Mouse (Mus musculus) forebrain, embryonic 10.5 days (tissue): ENCODE results near the gene Aarsd1. TPM values are rescaled to one million over a fixed set of nuclear protein-coding genes. Genes with fewer than 3 reads are reported as not detected.

Experiments
- DNase-seq: peaks from one replicate; pipeline ENCODE4 v3.0.0-alpha.2; 2017; ENCODE audit warnings: low spot score; ENCODE audit errors: extremely low spot score
- H3K27ac ChIP-seq: fragments of 300-500 bp; sonication (generic); 2 replicates; pipeline ENCODE4 v1.5.1; 2016; ENCODE audit warnings: mild to moderate bottlenecking
- H3K27me3 ChIP-seq: fragments of 300-500 bp; sonication (generic); 2 replicates; pipeline ENCODE4 v1.6.1; 2016; ENCODE audit warnings: mild to moderate bottlenecking; ENCODE audit not compliant: poor library complexity, severe bottlenecking
- H3K36me3 ChIP-seq: fragments of 300-500 bp; sonication (generic); replicated peaks from 2 replicates; pipeline ENCODE4 v1.6.1; 2016; ENCODE audit warnings: mild to moderate bottlenecking, moderate library complexity
- H3K4me1 ChIP-seq: fragments of 300-500 bp; sonication (generic); 2 replicates; pipeline ENCODE4 v1.6.1; 2016
- H3K4me3 ChIP-seq: fragments of 300-500 bp; sonication (generic); 2 replicates; pipeline ENCODE4 v1.5.1; 2016; ENCODE audit warnings: mild to moderate bottlenecking, moderate library complexity
- H3K9me3 ChIP-seq: fragments of 300-500 bp; sonication (generic); 2 replicates; pipeline ENCODE4 v1.6.1; 2016; ENCODE audit warnings: mild to moderate bottlenecking, moderate library complexity
- WGBS: fragments of 180-500 bp; shearing (Covaris S2); methylation state at CpG from one replicate; pipeline ENCODE4 v1.1.7; 2016; 5-methylcytosine and 5-hydroxymethylcytosine counted together
- microRNA-seq: library from miRNA; unstranded; fragments of <30 nt; microRNA quantifications from one replicate; pipeline ENCODE4, GENCODE M21; 2017
- polyA plus RNA-seq: library from polyadenylated mRNA; unstranded; fragments of >200 nt; fragmentation: Nextera tagmentation; extraction: Ambion mirVana; gene quantifications from 2 replicates; pipeline ENCODE4 v1.2.1, GENCODE M21; 2016

Gene Aarsd1
- polyA plus RNA-seq, 1 experiment from 2014 or later, result 115 TPM

DNA sequence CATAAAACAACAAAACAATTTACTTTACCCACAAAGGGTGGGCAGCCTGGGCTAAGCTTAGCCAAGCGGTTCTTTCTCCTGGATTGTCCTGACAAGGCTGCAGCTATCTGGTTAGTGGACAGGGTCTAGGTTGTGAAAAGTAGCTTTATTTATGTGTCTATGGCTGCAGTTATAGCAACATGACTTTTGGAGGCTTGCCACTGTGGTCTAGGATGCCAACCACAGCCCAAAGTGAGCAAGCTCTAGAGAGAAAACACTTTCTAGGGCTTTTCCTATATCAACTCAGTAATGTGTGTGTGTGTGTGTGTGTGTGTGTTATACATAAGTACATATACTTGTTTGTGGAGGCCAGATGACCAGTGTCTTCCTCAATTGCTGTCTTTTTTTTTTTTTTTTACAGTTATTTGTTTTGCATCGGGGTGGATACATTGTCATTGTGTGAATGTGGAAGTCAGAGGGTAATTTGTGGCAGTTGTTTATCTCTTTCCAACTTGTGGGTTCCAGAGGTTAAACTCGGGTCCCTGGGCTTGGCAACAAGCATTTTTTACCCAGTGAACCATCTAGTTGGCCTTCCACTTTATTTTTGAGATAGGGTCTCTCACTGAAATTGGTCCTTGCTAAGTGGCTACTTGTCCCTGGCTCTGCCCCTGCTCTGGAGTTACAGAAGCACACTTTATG, 59.8 kb downstream of the Aarsd1 start:
- Histone ChIP-seq H3K9me3 (no peaks in the 10 kb centered on the region), H3K27me3 (no peaks in the 10 kb centered on the region), H3K4me1 (peaks cover 5% of the 10 kb centered on the region; the same call in 1 of the 2 replicates), H3K27ac (no peak overlapping the region), H3K4me3 (no peak overlapping the region), H3K36me3 (no peaks in the 10 kb centered on the region)
- no peak for DNase-seq
- WGBS, result 87% methylated on average over 3 of the region's 3 CpGs

Small RNAs within 50 kb of the gene (microRNA-seq; reads per million reads assigned to microRNA genes)
- not detected for gene Mir6929

Other genes starting within 250 kb of the Aarsd1 start
- 0.12 and 0.16 TPM in 2 replicates for gene Cntnap1, start 247.1 kb downstream of the Aarsd1 start, polyA plus RNA-seq
- 3.5 and 4.8 TPM in 2 replicates for gene Plekhh3, start 246.3 kb downstream of the Aarsd1 start, polyA plus RNA-seq
- not detected in 2 replicates for gene Ccr10, start 242.2 kb downstream of the Aarsd1 start, polyA plus RNA-seq
- gene Ezh1, start 191.2 kb downstream of the Aarsd1 start, polyA plus RNA-seq, result 9.9 and 10.2 TPM in 2 replicates
- gene Ramp2, start 171.6 kb downstream of the Aarsd1 start, polyA plus RNA-seq, result 54.8 and 57.3 TPM in 2 replicates
- 128 and 129 TPM in 2 replicates for gene Vps25, start 163.9 kb downstream of the Aarsd1 start, polyA plus RNA-seq
- gene Wnk4, start 157.0 kb downstream of the Aarsd1 start, polyA plus RNA-seq, result 5.4 and 6.4 TPM in 2 replicates
- 0.77 and 1.0 TPM in 2 replicates for gene Cntd1, start 138.6 kb downstream of the Aarsd1 start, polyA plus RNA-seq
- 186 and 194 TPM in 2 replicates for gene Coa3, start 138.5 kb downstream of the Aarsd1 start, polyA plus RNA-seq
- 144 and 154 TPM in 2 replicates for gene Becn1, start 115.3 kb downstream of the Aarsd1 start, polyA plus RNA-seq
- 207 and 217 TPM in 2 replicates for gene Psme3, start 101.4 kb downstream of the Aarsd1 start, polyA plus RNA-seq
- gene Aoc2, start 92.6 kb downstream of the Aarsd1 start, polyA plus RNA-seq, result 2.1 and 2.5 TPM in 2 replicates
- not detected in 2 replicates for gene Aoc3, start 87.0 kb downstream of the Aarsd1 start, polyA plus RNA-seq
- gene G6pc, start 50.1 kb downstream of the Aarsd1 start, polyA plus RNA-seq, result not detected in 2 replicates
- 10.9 and 11.6 TPM in 2 replicates for gene Gm27029, start 7.2 kb upstream of the Aarsd1 start, polyA plus RNA-seq
- gene Rundc1, start 7.5 kb upstream of the Aarsd1 start, polyA plus RNA-seq, result 20.9 and 21.4 TPM in 2 replicates
- gene Ptges3l, start 7.7 kb upstream of the Aarsd1 start, polyA plus RNA-seq, result 2.3 and 3.8 TPM in 2 replicates
- 499 and 505 TPM in 2 replicates for gene Rpl27, start 24.7 kb upstream of the Aarsd1 start, polyA plus RNA-seq
- 3.3 and 3.4 TPM in 2 replicates for gene Ifi35, start 30.8 kb upstream of the Aarsd1 start, polyA plus RNA-seq
- gene Rnd2, start 47.4 kb upstream of the Aarsd1 start, polyA plus RNA-seq, result 28.1 and 36.9 TPM in 2 replicates
- 24.9 and 28.5 TPM in 2 replicates for gene Vat1, start 48.6 kb upstream of the Aarsd1 start, polyA plus RNA-seq
- 26.2 and 27.4 TPM in 2 replicates for gene Brca1, start 134.3 kb upstream of the Aarsd1 start, polyA plus RNA-seq
- gene Nbr1, start 134.5 kb upstream of the Aarsd1 start, polyA plus RNA-seq, result 61.7 and 69.9 TPM in 2 replicates
- gene Tmem106a, start 164.6 kb upstream of the Aarsd1 start, polyA plus RNA-seq, result 1.5 and 1.8 TPM in 2 replicates
- gene Gm11634, start 181.6 kb upstream of the Aarsd1 start, polyA plus RNA-seq, result not detected in 2 replicates
- gene Rdm1, start 209.6 kb upstream of the Aarsd1 start, polyA plus RNA-seq, result 30.7 and 33.9 TPM in 2 replicates
- 2.4 and 3.1 TPM in 2 replicates for gene Arl4d, start 247.9 kb upstream of the Aarsd1 start, polyA plus RNA-seq